Mouse (Mus musculus) intestine, postnatal 0 days (tissue): ENCODE measurements around the gene Gpr68. TPM values are rescaled to one million over a fixed set of nuclear protein-coding genes. Genes with fewer than 3 reads are reported as not detected.
A peak's percentile ranks its signal among the peaks of the same experiment; 100 is the strongest.

Source experiments
- ATAC-seq: fragments of 200-750 bp; cut with Nextera tagmentation; 2 replicates; pipeline ENCODE4 v1.8.0; 2017; ENCODE audit warnings: mild to moderate bottlenecking, moderate TSS enrichment, moderate library complexity
- H3K27ac ChIP-seq: fragments of 300-500 bp; sonication (generic); 2 replicates; pipeline ENCODE4 v1.5.1; 2014; ENCODE audit warnings: mild to moderate bottlenecking, low read depth, low read length, moderate library complexity
- H3K27me3 ChIP-seq: fragments of 300-500 bp; sonication (generic); replicated peaks from 2 replicates; pipeline ENCODE4 v1.6.1; 2014; ENCODE audit warnings: low read length, mixed read lengths; ENCODE audit not compliant: control insufficient read depth, insufficient read depth
- H3K36me3 ChIP-seq: fragments of 300-500 bp; sonication (generic); 2 replicates; pipeline ENCODE4 v1.6.1; 2014; ENCODE audit warnings: mild to moderate bottlenecking, moderate library complexity; ENCODE audit not compliant: control insufficient read depth, insufficient read depth
- H3K4me1 ChIP-seq: fragments of 300-500 bp; sonication (generic); replicated peaks from 2 replicates; pipeline ENCODE4 v1.6.1; 2014; ENCODE audit warnings: antibody characterized with exemption, low read length, mixed read lengths; ENCODE audit not compliant: control insufficient read depth, insufficient read depth
- H3K4me2 ChIP-seq: fragments of 300-500 bp; sonication (generic); replicated peaks from 2 replicates; pipeline ENCODE4 v1.6.1; 2014; ENCODE audit warnings: low read depth, mild to moderate bottlenecking, moderate library complexity
- H3K4me3 ChIP-seq: fragments of 300-500 bp; sonication (generic); 2 replicates; pipeline ENCODE4 v1.5.1; 2014; ENCODE audit warnings: low read depth, low read length
- H3K9ac ChIP-seq: fragments of 300-500 bp; sonication (generic); 2 replicates; pipeline ENCODE4 v1.6.1; 2014; ENCODE audit warnings: mild to moderate bottlenecking, low read depth, low read length
- H3K9me3 ChIP-seq: fragments of 300-500 bp; sonication (generic); 2 replicates; pipeline ENCODE4 v1.6.1; 2016; ENCODE audit warnings: mixed run types; ENCODE audit not compliant: control insufficient read depth
- CTCF ChIP-seq: sonication (generic); IDR thresholded peaks from 2 replicates; pipeline ENCODE4 v1.5.1; 2016; ENCODE audit warnings: low read depth, mild to moderate bottlenecking, control low read depth, antibody characterized with exemption, moderate library complexity
- WGBS: fragments of 180-500 bp; shearing (Covaris S2); extraction: QIAGEN DNeasy Blood & Tissue Kit; methylation state at CpG from one replicate; pipeline ENCODE4 v1.1.7; 2014; 5-methylcytosine and 5-hydroxymethylcytosine counted together
- polyA plus RNA-seq: library from polyadenylated mRNA; unstranded; fragments of >200 nt; fragmentation: Nextera tagmentation; extraction: Ambion mirVana; gene quantifications from 2 replicates; pipeline ENCODE4 v1.2.1, GENCODE M21; 2015

Gpr68 gene
- polyA plus RNA-seq, 1 experiment from 2014 or later, result 0.31 TPM

GRCm38 (mm10) chr12:100906861-100907260 is 1.1 kb downstream of the Gpr68 start:
- no peak overlapping the region for H3K4me3 ChIP-seq

GRCm38 (mm10) chr12:100903761-100904160 is 4.2 kb downstream of the Gpr68 start:
- no peak overlapping the region for H3K4me3 ChIP-seq
- no peak overlapping the region for H3K9ac ChIP-seq
- 83% methylated on average over 9 of the region's 9 CpGs for WGBS
- no peaks in the 10 kb centered on the region for H3K4me1 ChIP-seq
- H3K27me3 ChIP-seq, result peaks cover 31% of the 10 kb centered on the region
- no peak for TF ChIP-seq CTCF
- H3K9me3 ChIP-seq, result no peaks in the 10 kb centered on the region
- no peak overlapping the region for H3K4me2 ChIP-seq
- no peaks in the 10 kb centered on the region for H3K36me3 ChIP-seq
- no peak overlapping the region for H3K27ac ChIP-seq
- no peak for ATAC-seq

More at GRCm38 (mm10) chr12:100906861-100907260, 1.1 kb downstream of the Gpr68 start:
- Histone ChIP-seq H3K4me2 (no peak overlapping the region), H3K36me3 (0 out of 2 replicates have a peak, but pooled peaks cover under 1% of the 10 kb centered on the region), H3K4me1 (no peaks in the 10 kb centered on the region; the same call in 1 of the 2 replicates), H3K27ac (no peak overlapping the region), H3K9me3 (no peaks in the 10 kb centered on the region), H3K27me3 (peaks cover 13% of the 10 kb centered on the region; the same call in 1 of the 2 replicates), H3K9ac (no peak overlapping the region)
- no peak for TF ChIP-seq CTCF
- no peak for ATAC-seq
- 92% methylated on average over 5 of the region's 5 CpGs for WGBS

GRCm38 (mm10) chr12:100901386-100901785 is 6.6 kb downstream of the Gpr68 start:
- TF ChIP-seq CTCF, result no peak
- WGBS, result 60% methylated on average over 6 of the region's 6 CpGs
- Histone ChIP-seq H3K27ac (no peak overlapping the region), H3K4me2 (no peak overlapping the region), H3K4me3 (no peak overlapping the region), H3K9ac (no peak overlapping the region), H3K9me3 (no peaks in the 10 kb centered on the region), H3K27me3 (peaks cover 42% of the 10 kb centered on the region), H3K4me1 (no peaks in the 10 kb centered on the region), H3K36me3 (no peaks in the 10 kb centered on the region)
- ATAC-seq, result no peak

GRCm38 (mm10) chr12:100900901-100901300 is 7.1 kb downstream of the Gpr68 start:
- Histone ChIP-seq H3K36me3 (no peaks in the 10 kb centered on the region), H3K9me3 (no peaks in the 10 kb centered on the region), H3K27me3 (peaks cover 43% of the 10 kb centered on the region), H3K4me1 (no peaks in the 10 kb centered on the region), H3K4me3 (no peak overlapping the region), H3K27ac (no peak overlapping the region), H3K9ac (no peak overlapping the region), H3K4me2 (no peak overlapping the region)
- no peak for ATAC-seq
- no peak for TF ChIP-seq CTCF
- 65% methylated on average over 6 of the region's 6 CpGs for WGBS

- peak overlapping the region; percentile 48 for H3K4me2 ChIP-seq
- peaks cover 43% of the 10 kb centered on the region for H3K27me3 ChIP-seq
- no peaks in the 10 kb centered on the region for H3K9me3 ChIP-seq
- H3K36me3 ChIP-seq, result no peaks in the 10 kb centered on the region
- no peak for TF ChIP-seq CTCF
- WGBS, result 2% methylated on average over 30 of the region's 30 CpGs
- no peak overlapping the region for H3K9ac ChIP-seq
- peak overlapping the region; percentile 25 for H3K4me3 ChIP-seq
- no peak overlapping the region for H3K27ac ChIP-seq
- ATAC-seq, result no peak
- no peaks in the 10 kb centered on the region for H3K4me1 ChIP-seq
These were observed 8.8 kb downstream of the Gpr68 start for GRCm38 (mm10) chr12:100899111-100899640.

GRCm38 (mm10) chr12:100897736-100898650 is 10.0 kb downstream of the Gpr68 start:
- Histone ChIP-seq H3K4me2 (no peak overlapping the region), H3K9ac (no peak overlapping the region), H3K36me3 (no peaks in the 10 kb centered on the region), H3K4me1 (no peaks in the 10 kb centered on the region), H3K27ac (no peak overlapping the region), H3K27me3 (peaks cover 41% of the 10 kb centered on the region), H3K4me3 (no peak overlapping the region), H3K9me3 (no peaks in the 10 kb centered on the region)
- 37% methylated on average over 12 of the region's 12 CpGs for WGBS
- TF ChIP-seq CTCF, result no peak
- no peak for ATAC-seq
